Mouse (Mus musculus): ENCODE results near the gene Prkg1.

DNA sequence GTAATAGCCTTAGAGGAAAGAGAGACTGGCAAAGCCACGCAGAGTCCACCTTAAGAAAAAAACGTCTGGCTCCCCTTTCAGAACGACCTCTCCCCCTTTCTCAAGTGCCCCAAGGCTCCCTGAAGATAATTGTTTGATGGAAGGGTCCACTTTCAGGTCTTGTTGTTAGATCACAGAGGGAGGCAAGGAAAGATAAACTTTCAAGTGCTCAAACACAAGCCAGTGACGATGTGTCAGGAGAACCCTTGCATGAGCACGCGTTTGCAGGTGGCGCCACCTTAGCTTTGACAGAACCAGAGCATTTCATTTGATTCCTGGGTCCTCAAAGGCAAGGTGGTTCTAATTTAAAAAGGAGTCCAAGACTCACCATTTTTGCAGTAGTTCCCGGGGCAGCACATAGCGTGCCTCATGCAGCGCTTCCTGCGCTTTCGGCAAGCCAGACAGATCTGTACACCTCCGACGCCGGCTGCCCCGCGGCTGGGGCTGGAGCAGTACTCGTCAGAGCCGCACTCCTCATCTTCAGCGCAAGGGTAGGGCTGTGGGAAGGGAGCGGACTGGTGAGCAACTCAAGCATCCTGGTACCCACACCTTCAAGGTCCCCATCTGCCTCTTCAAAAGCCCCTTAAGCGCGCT, 1216.3 kb downstream of the Prkg1 start:
- TF ChIP-seq CTCF (IDR thresholded peaks at IDR 0.05; ENCODE audit: low read depth, low read length) (no peak), POLR2AphosphoS5 (IDR thresholded peaks at IDR 0.05; ENCODE audit: insufficient replicate concordance, low read depth, low read length) (no peak), GATA1 (IDR thresholded peaks at IDR 0.05; ENCODE audit: borderline replicate concordance, low read length) (no peak)
